Mouse (Mus musculus) c-Kit-positive CD71-negative TER-119-negative erythroid progenitor cells, embryonic 14.5 days (primary cell): ENCODE measurements around the gene Cyp2c70.
"Not testable (repeated sequence)": the region's sequence is repeated elsewhere in the genome, so short reads cannot be mapped to it uniquely, and the experiment has no call there.

Source experiments
- DNase-seq: peaks from one replicate; pipeline ENCODE4 v3.0.0-alpha.2; 2013; ENCODE audit warnings: low read depth

The Cyp2c70 gene

GRCm38 (mm10) chr19:40187160-40187559 is at the start of gene Cyp2c70:
Cyp2c70 (minus strand) TSS chr19:40187333.
- DNase-seq: no peak

- no peak for DNase-seq
Observed at GRCm38 (mm10) chr19:40232560-40232959, 45.4 kb upstream of the Cyp2c70 start.

- no peak for DNase-seq
Observed at GRCm38 (mm10) chr19:40231825-40232541, 44.9 kb upstream of the Cyp2c70 start.

GRCm38 (mm10) chr19:40231074-40231738 is 44.1 kb upstream of the Cyp2c70 start:
- DNase-seq: no peak

GRCm38 (mm10) chr19:40226516-40227151 is 39.5 kb upstream of the Cyp2c70 start:
- DNase-seq: no peak

GRCm38 (mm10) chr19:40225761-40226110 is 38.6 kb upstream of the Cyp2c70 start:
- DNase-seq: no peak

- peak; percentile 32 for DNase-seq
Observed at GRCm38 (mm10) chr19:40225102-40225760, 38.1 kb upstream of the Cyp2c70 start.

- not testable (repeated sequence) for DNase-seq
Observed at GRCm38 (mm10) chr19:40222307-40222706, 35.2 kb upstream of the Cyp2c70 start.

GRCm38 (mm10) chr19:40220878-40221277 is 33.7 kb upstream of the Cyp2c70 start:
- DNase-seq: no peak

GRCm38 (mm10) chr19:40202947-40203346 is 15.8 kb upstream of the Cyp2c70 start:
- not testable (repeated sequence) for DNase-seq

GRCm38 (mm10) chr19:40190596-40190995 is 3.5 kb upstream of the Cyp2c70 start:
- DNase-seq: no peak

- DNase-seq: no peak
Observed at GRCm38 (mm10) chr19:40183600-40183999, 3.5 kb downstream of the Cyp2c70 start.

GRCm38 (mm10) chr19:40178311-40178710 is 8.8 kb downstream of the Cyp2c70 start:
- no peak for DNase-seq

- not testable (repeated sequence) for DNase-seq
Observed at GRCm38 (mm10) chr19:40168391-40168790, 18.7 kb downstream of the Cyp2c70 start.

GRCm38 (mm10) chr19:40126996-40127395 is 60.1 kb downstream of the Cyp2c70 start:
- DNase-seq: not testable (repeated sequence)

- DNase-seq: not testable (repeated sequence)
Observed at GRCm38 (mm10) chr19:40125165-40125564, 62.0 kb downstream of the Cyp2c70 start.

- DNase-seq: not testable (repeated sequence)
Observed at GRCm38 (mm10) chr19:40119624-40120023, 67.5 kb downstream of the Cyp2c70 start.
